Mouse (Mus musculus) forebrain, embryonic 16.5 days (tissue): ENCODE measurements around the gene Rasal1. TPM values are rescaled to one million over a fixed set of nuclear protein-coding genes. Genes with fewer than 3 reads are reported as not detected.

Experiments used
- ATAC-seq: fragments of 200-750 bp; cut with Nextera tagmentation; 2 replicates; pipeline ENCODE4 v1.8.0; 2017; ENCODE audit warnings: mild to moderate bottlenecking, moderate library complexity
- H3K27ac ChIP-seq: fragments of 300-500 bp; sonication (generic); 2 replicates; pipeline ENCODE4 v1.5.1; 2014; ENCODE audit warnings: low read length, control low read depth
- H3K27me3 ChIP-seq: fragments of 300-500 bp; sonication (generic); replicated peaks from 2 replicates; pipeline ENCODE4 v1.6.1; 2014; ENCODE audit warnings: low read length; ENCODE audit not compliant: control insufficient read depth, insufficient read depth
- H3K36me3 ChIP-seq: fragments of 300-500 bp; sonication (generic); 2 replicates; pipeline ENCODE4 v1.6.1; 2014; ENCODE audit not compliant: control insufficient read depth, insufficient read depth
- H3K4me1 ChIP-seq: fragments of 300-500 bp; sonication (generic); replicated peaks from 2 replicates; pipeline ENCODE4 v1.6.1; 2014; ENCODE audit warnings: low read length; ENCODE audit not compliant: control insufficient read depth, insufficient read depth
- H3K4me2 ChIP-seq: fragments of 300-500 bp; sonication (generic); 2 replicates; pipeline ENCODE4 v1.6.1; 2014; ENCODE audit warnings: mild to moderate bottlenecking, low read length, control low read depth
- H3K4me3 ChIP-seq: fragments of 300-500 bp; sonication (generic); replicated peaks from 2 replicates; pipeline ENCODE4 v1.5.1; 2014; ENCODE audit warnings: mild to moderate bottlenecking, low read length, control low read depth
- H3K9ac ChIP-seq: fragments of 300-500 bp; sonication (generic); replicated peaks from 2 replicates; pipeline ENCODE4 v1.6.1; 2014; ENCODE audit warnings: low read depth, low read length, control low read depth
- H3K9me3 ChIP-seq: fragments of 300-500 bp; sonication (generic); 2 replicates; pipeline ENCODE4 v1.6.1; 2016; ENCODE audit warnings: low read length; ENCODE audit not compliant: control insufficient read depth
- WGBS: fragments of 180-500 bp; shearing (Covaris S2); extraction: QIAGEN DNeasy Blood & Tissue Kit; methylation state at CpG from one replicate; pipeline ENCODE4 v1.1.7; 2014; 5-methylcytosine and 5-hydroxymethylcytosine counted together
- polyA plus RNA-seq: library from polyadenylated mRNA; unstranded; fragments of >200 nt; fragmentation: Nextera tagmentation; extraction: Ambion mirVana; gene quantifications from 2 replicates; pipeline ENCODE4 v1.2.1, GENCODE M21; 2015

Rasal1 gene
- polyA plus RNA-seq, 1 experiment from 2014 or later: 6.3 TPM

GRCm38 (mm10) chr5:120620375-120621077, 28.1 kb upstream of the Rasal1 start:
- H3K27ac ChIP-seq: no peak overlapping the region
- H3K9ac ChIP-seq: no peak overlapping the region
- H3K36me3 ChIP-seq: peaks cover 20% of the 10 kb centered on the region
- H3K27me3 ChIP-seq: no peaks in the 10 kb centered on the region
- peak; percentile 43 for ATAC-seq
- peaks cover 8% of the 10 kb centered on the region for H3K4me1 ChIP-seq
- H3K4me3 ChIP-seq: no peak overlapping the region
- WGBS: 67% methylated on average over 18 of the region's 18 CpGs
- no peak overlapping the region for H3K4me2 ChIP-seq
- H3K9me3 ChIP-seq: peaks cover 2% of the 10 kb centered on the region; the same call in 1 of the 2 replicates

GRCm38 (mm10) chr5:120621078-120621765, 27.4 kb upstream of the Rasal1 start:
- H3K27ac ChIP-seq: no peak overlapping the region
- no peak overlapping the region for H3K4me2 ChIP-seq
- H3K9me3 ChIP-seq: no peaks in the 10 kb centered on the region
- H3K4me1 ChIP-seq: peaks cover 8% of the 10 kb centered on the region
- WGBS: 96% methylated on average over 23 of the region's 23 CpGs
- peak; percentile 4; the same call in 1 of the 2 replicates for ATAC-seq
- peaks cover 20% of the 10 kb centered on the region for H3K36me3 ChIP-seq
- H3K9ac ChIP-seq: no peak overlapping the region
- no peak overlapping the region for H3K4me3 ChIP-seq
- no peaks in the 10 kb centered on the region for H3K27me3 ChIP-seq

GRCm38 (mm10) chr5:120621846-120622197, 26.8 kb upstream of the Rasal1 start:
- H3K4me1 ChIP-seq: peaks cover 8% of the 10 kb centered on the region
- H3K9ac ChIP-seq: no peak overlapping the region
- H3K9me3 ChIP-seq: no peaks in the 10 kb centered on the region
- H3K4me2 ChIP-seq: no peak overlapping the region
- H3K4me3 ChIP-seq: no peak overlapping the region
- no peak overlapping the region for H3K27ac ChIP-seq
- ATAC-seq: no peak
- 75% methylated on average over 10 of the region's 10 CpGs for WGBS
- peaks cover 22% of the 10 kb centered on the region for H3K36me3 ChIP-seq
- no peaks in the 10 kb centered on the region for H3K27me3 ChIP-seq

- 58% methylated on average over 5 of the region's 5 CpGs for WGBS
- no peak overlapping the region for H3K4me2 ChIP-seq
Observed at GRCm38 (mm10) chr5:120622198-120622851, 26.3 kb upstream of the Rasal1 start.

GRCm38 (mm10) chr5:120624427-120624826, 24.2 kb upstream of the Rasal1 start:
- no peak for ATAC-seq
- peaks cover 8% of the 10 kb centered on the region for H3K4me1 ChIP-seq

More at GRCm38 (mm10) chr5:120622198-120622851, 26.3 kb upstream of the Rasal1 start:
- Histone ChIP-seq H3K4me3 (no peak overlapping the region), H3K9me3 (no peaks in the 10 kb centered on the region), H3K36me3 (peaks cover 27% of the 10 kb centered on the region), H3K27ac (no peak overlapping the region), H3K4me1 (peaks cover 8% of the 10 kb centered on the region), H3K9ac (no peak overlapping the region), H3K27me3 (no peaks in the 10 kb centered on the region)
- ATAC-seq: no peak

GRCm38 (mm10) chr5:120626399-120626798, 22.2 kb upstream of the Rasal1 start:
- Histone ChIP-seq H3K4me3 (no peak overlapping the region), H3K9me3 (no peaks in the 10 kb centered on the region), H3K9ac (no peak overlapping the region), H3K36me3 (peaks cover 18% of the 10 kb centered on the region), H3K4me1 (peaks cover 8% of the 10 kb centered on the region), H3K4me2 (no peak overlapping the region), H3K27me3 (no peaks in the 10 kb centered on the region), H3K27ac (no peak overlapping the region)
- ATAC-seq: no peak
- 21% methylated on average over 19 of the region's 19 CpGs for WGBS

More at GRCm38 (mm10) chr5:120624427-120624826, 24.2 kb upstream of the Rasal1 start:
- 87% methylated on average over 10 of the region's 10 CpGs for WGBS
- Histone ChIP-seq H3K4me2 (no peak overlapping the region), H3K4me3 (no peak overlapping the region), H3K27me3 (no peaks in the 10 kb centered on the region), H3K36me3 (peaks cover 20% of the 10 kb centered on the region), H3K9me3 (no peaks in the 10 kb centered on the region), H3K9ac (no peak overlapping the region), H3K27ac (no peak overlapping the region)

GRCm38 (mm10) chr5:120627515-120628300, 20.9 kb upstream of the Rasal1 start:
- H3K36me3 ChIP-seq: peaks cover 16% of the 10 kb centered on the region
- 89% methylated on average over 15 of the region's 15 CpGs for WGBS

GRCm38 (mm10) chr5:120628624-120629023, 20.0 kb upstream of the Rasal1 start:
- Histone ChIP-seq H3K9ac (no peak overlapping the region), H3K36me3 (peaks cover 16% of the 10 kb centered on the region), H3K4me3 (no peak overlapping the region), H3K4me1 (no peaks in the 10 kb centered on the region), H3K27ac (no peak overlapping the region), H3K27me3 (no peaks in the 10 kb centered on the region), H3K9me3 (no peaks in the 10 kb centered on the region), H3K4me2 (no peak overlapping the region)
- 56% methylated on average over 7 of the region's 7 CpGs for WGBS
- no peak for ATAC-seq

More at GRCm38 (mm10) chr5:120627515-120628300, 20.9 kb upstream of the Rasal1 start:
- Histone ChIP-seq H3K4me2 (no peak overlapping the region), H3K9ac (no peak overlapping the region), H3K27me3 (no peaks in the 10 kb centered on the region), H3K27ac (no peak overlapping the region), H3K4me3 (no peak overlapping the region), H3K9me3 (no peaks in the 10 kb centered on the region), H3K4me1 (no peaks in the 10 kb centered on the region)
- ATAC-seq: no peak

- no peak for ATAC-seq
- H3K9ac ChIP-seq: no peak overlapping the region
- H3K4me3 ChIP-seq: no peak overlapping the region
- no peaks in the 10 kb centered on the region for H3K9me3 ChIP-seq
- no peak overlapping the region for H3K27ac ChIP-seq
- H3K4me2 ChIP-seq: peak overlapping the region; percentile 33
- peaks cover 10% of the 10 kb centered on the region for H3K36me3 ChIP-seq
- WGBS: 9% methylated on average over 29 of the region's 29 CpGs
- no peaks in the 10 kb centered on the region for H3K4me1 ChIP-seq
- H3K27me3 ChIP-seq: no peaks in the 10 kb centered on the region
Observed at GRCm38 (mm10) chr5:120631128-120631527, 17.5 kb upstream of the Rasal1 start.
